Mouse (Mus musculus) bone marrow, adult 2 months (tissue): ENCODE measurements around the gene Ascc2.

Source experiments
- CTCF ChIP-seq: fragments of 200-500 bp; IDR thresholded peaks from 2 replicates; pipeline ENCODE4 v1.5.1; 2011; ENCODE audit warnings: low read length, control low read depth; ENCODE audit not compliant: control insufficient read depth, insufficient read depth
- POLR2A ChIP-seq: fragments of 200-500 bp; IDR thresholded peaks from 2 replicates; pipeline ENCODE4 v1.6.1; 2011; ENCODE audit warnings: low read depth, mild to moderate bottlenecking, control low read depth, low read length, borderline replicate concordance; ENCODE audit not compliant: control insufficient read depth

DNA sequence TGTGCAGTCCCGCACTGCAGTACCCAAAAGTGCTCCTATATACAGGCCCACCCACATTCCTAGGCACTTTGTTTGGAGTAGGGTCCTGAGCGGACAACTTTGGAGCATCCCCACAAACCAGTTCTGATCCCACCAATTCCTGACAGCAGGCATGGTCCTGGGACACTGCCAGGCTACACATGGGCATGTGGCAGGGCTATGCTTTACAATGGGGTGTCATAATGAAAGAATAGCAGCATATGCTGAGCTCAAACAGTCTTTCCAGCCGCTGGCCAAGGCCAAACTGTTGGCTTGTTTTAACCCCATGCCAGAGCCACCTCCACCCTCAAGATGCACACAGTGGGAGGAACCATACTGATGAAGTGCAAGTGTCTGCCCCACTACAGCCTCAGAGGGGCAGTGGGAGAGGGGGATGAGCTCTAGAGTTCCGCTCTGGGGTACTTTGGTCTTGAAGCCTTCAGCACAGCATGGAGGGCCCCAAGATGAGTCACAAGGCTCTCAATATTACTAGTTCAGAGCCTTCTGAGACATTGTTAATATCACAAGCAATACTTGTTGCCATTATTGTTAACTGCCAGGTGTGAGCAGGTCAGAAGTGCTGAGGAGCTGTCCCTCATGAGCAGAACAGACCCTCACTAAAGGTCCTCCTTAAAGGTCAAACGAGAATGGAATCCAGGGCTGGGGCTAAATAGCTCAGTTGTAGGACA is 79.1 kb downstream of the Ascc2 start:
- no peak for TF ChIP-seq CTCF
- no peak for TF ChIP-seq POLR2A
